Mouse (Mus musculus) ES-Bruce4 (cell line): Measurements from ENCODE around the gene Pde4d. TPM values are rescaled to one million over a fixed set of nuclear protein-coding genes. Genes with fewer than 3 reads are reported as not detected.

Experiments
- H3K27ac ChIP-seq: 2 replicates; pipeline ENCODE4 v1.5.1; 2012; ENCODE audit warnings: low read length, inconsistent platforms; ENCODE audit not compliant: insufficient read depth
- H3K27me3 ChIP-seq: 2 replicates; pipeline ENCODE4 v1.6.1; 2012; ENCODE audit warnings: mild to moderate bottlenecking, low read length, inconsistent platforms; ENCODE audit not compliant: control insufficient read depth, poor library complexity, insufficient read depth, severe bottlenecking
- H3K36me3 ChIP-seq: 2 replicates; pipeline ENCODE4 v1.6.1; 2012; ENCODE audit warnings: inconsistent platforms, mild to moderate bottlenecking, low read length, moderate library complexity; ENCODE audit not compliant: control insufficient read depth, poor library complexity, insufficient read depth, severe bottlenecking
- H3K4me1 ChIP-seq: one replicate; pipeline ENCODE4 v1.8.1; 2011; ENCODE audit warnings: low read length; ENCODE audit not compliant: control insufficient read depth, insufficient read depth
- H3K4me3 ChIP-seq: 2 replicates; pipeline ENCODE4 v1.5.1; 2011; ENCODE audit warnings: low read depth, mild to moderate bottlenecking, low read length
- H3K9ac ChIP-seq: 2 replicates; pipeline ENCODE4 v1.6.1; 2012; ENCODE audit warnings: low read depth, mild to moderate bottlenecking, inconsistent platforms; ENCODE audit not compliant: poor library complexity, severe bottlenecking
- H3K9me3 ChIP-seq: replicated peaks from 2 replicates; pipeline ENCODE4 v1.6.1; 2012; ENCODE audit warnings: mild to moderate bottlenecking, low read length, inconsistent platforms; ENCODE audit not compliant: control insufficient read depth, poor library complexity, insufficient read depth, severe bottlenecking
- CTCF ChIP-seq: IDR thresholded peaks from one replicate; pipeline ENCODE4 v1.8.1; 2011; ENCODE audit warnings: low read depth, low read length
- EP300 ChIP-seq: IDR thresholded peaks from 2 replicates; pipeline ENCODE4 v1.6.1; 2011; ENCODE audit warnings: low read depth, low read length; ENCODE audit not compliant: insufficient read depth
- POLR2A ChIP-seq: IDR thresholded peaks from one replicate; pipeline ENCODE4 v1.8.1; 2011; ENCODE audit warnings: low read length; ENCODE audit not compliant: insufficient read depth
- polyA plus RNA-seq: library from polyadenylated mRNA; stranded (reverse); fragments of >200 nt; gene quantifications from 2 replicates; pipeline ENCODE4 v1.2.4, GENCODE M21; 2011; ENCODE audit warnings: low read depth; ENCODE audit not compliant: missing spikeins, insufficient read depth, insufficient read length

Gene Pde4d
- polyA plus RNA-seq, 1 experiment: 5.0 TPM

GRCm38 (mm10) chr13:109486166-109486565, 1036.4 kb downstream of the Pde4d start:
- H3K4me1 ChIP-seq: no peaks in the 10 kb centered on the region
- H3K9ac ChIP-seq: no peak overlapping the region
- no peak overlapping the region for H3K4me3 ChIP-seq
- no peaks in the 10 kb centered on the region for H3K9me3 ChIP-seq
- no peaks in the 10 kb centered on the region for H3K27me3 ChIP-seq
- TF ChIP-seq POLR2A: no peak
- TF ChIP-seq CTCF: no peak
- TF ChIP-seq EP300: no peak
- H3K27ac ChIP-seq: no peak overlapping the region
- no peaks in the 10 kb centered on the region for H3K36me3 ChIP-seq

- no peaks in the 10 kb centered on the region for H3K27me3 ChIP-seq
- no peaks in the 10 kb centered on the region for H3K36me3 ChIP-seq
- H3K9ac ChIP-seq: no peak overlapping the region
- H3K4me3 ChIP-seq: no peak overlapping the region
- no peaks in the 10 kb centered on the region for H3K4me1 ChIP-seq
- H3K9me3 ChIP-seq: no peaks in the 10 kb centered on the region
- no peak for TF ChIP-seq EP300
- no peak for TF ChIP-seq POLR2A
- no peak for TF ChIP-seq CTCF
- H3K27ac ChIP-seq: no peak overlapping the region
Observed at GRCm38 (mm10) chr13:109487378-109487777, 1037.6 kb downstream of the Pde4d start.

GRCm38 (mm10) chr13:109490853-109491252, 1041.1 kb downstream of the Pde4d start:
- TF ChIP-seq EP300 (no peak), CTCF (no peak), POLR2A (no peak)
- Histone ChIP-seq H3K27me3 (no peaks in the 10 kb centered on the region), H3K4me3 (no peak overlapping the region)

GRCm38 (mm10) chr13:109491829-109492228, 1042.1 kb downstream of the Pde4d start:
- TF ChIP-seq EP300 (no peak), CTCF (no peak), POLR2A (no peak)
- no peak overlapping the region for H3K9ac ChIP-seq
- no peak overlapping the region for H3K4me3 ChIP-seq
- H3K4me1 ChIP-seq: no peaks in the 10 kb centered on the region
- no peaks in the 10 kb centered on the region for H3K36me3 ChIP-seq
- no peak overlapping the region for H3K27ac ChIP-seq
- H3K9me3 ChIP-seq: no peaks in the 10 kb centered on the region
- no peaks in the 10 kb centered on the region for H3K27me3 ChIP-seq

More at GRCm38 (mm10) chr13:109490853-109491252, 1041.1 kb downstream of the Pde4d start:
- H3K36me3 ChIP-seq: no peaks in the 10 kb centered on the region
- H3K9me3 ChIP-seq: no peaks in the 10 kb centered on the region
- no peak overlapping the region for H3K27ac ChIP-seq
- H3K4me1 ChIP-seq: no peaks in the 10 kb centered on the region
- H3K9ac ChIP-seq: no peak overlapping the region

GRCm38 (mm10) chr13:109500336-109500735, 1050.6 kb downstream of the Pde4d start:
- TF ChIP-seq CTCF (no peak), EP300 (no peak), POLR2A (no peak)
- Histone ChIP-seq H3K36me3 (no peaks in the 10 kb centered on the region), H3K9me3 (no peaks in the 10 kb centered on the region), H3K27me3 (no peaks in the 10 kb centered on the region), H3K27ac (no peak overlapping the region), H3K4me3 (no peak overlapping the region), H3K9ac (no peak overlapping the region), H3K4me1 (no peaks in the 10 kb centered on the region)

- Histone ChIP-seq H3K27ac (no peak overlapping the region), H3K4me1 (no peaks in the 10 kb centered on the region), H3K36me3 (no peaks in the 10 kb centered on the region), H3K9me3 (no peaks in the 10 kb centered on the region), H3K27me3 (no peaks in the 10 kb centered on the region), H3K9ac (no peak overlapping the region), H3K4me3 (no peak overlapping the region)
- TF ChIP-seq EP300: no peak
- TF ChIP-seq CTCF: no peak
- no peak for TF ChIP-seq POLR2A
Observed at GRCm38 (mm10) chr13:109502796-109503195, 1053.0 kb downstream of the Pde4d start.
